Mouse (Mus musculus): ENCODE measurements around the gene Rab3d.

Rab3d gene

GRCm38 (mm10) chr9:21918035-21918592 is at the start of gene Rab3d:
Rab3d (minus strand) TSS chr9:21918192.
- peak; percentile 98 for DNase-seq (ENCODE audit: low read depth)

GRCm38 (mm10) chr9:21963417-21963816 is 45.4 kb upstream of the Rab3d start, which contains the start of gene Epor:
Epor (minus strand) TSS chr9:21963506.
- no peak for DNase-seq (ENCODE audit: low read depth)

- DNase-seq (ENCODE audit: low read depth) = peak; percentile 89
Observed at GRCm38 (mm10) chr9:21962416-21963059, 44.5 kb upstream of the Rab3d start.

- no peak for DNase-seq (ENCODE audit: low read depth)
Observed at GRCm38 (mm10) chr9:21962010-21962409, 44.0 kb upstream of the Rab3d start.

- no peak for DNase-seq (ENCODE audit: low read depth)
Observed at GRCm38 (mm10) chr9:21961366-21961980, 43.5 kb upstream of the Rab3d start.

- no peak for DNase-seq (ENCODE audit: low read depth)
Observed at GRCm38 (mm10) chr9:21960558-21961208, 42.7 kb upstream of the Rab3d start.

- no peak for DNase-seq (ENCODE audit: low read depth)
Observed at GRCm38 (mm10) chr9:21960135-21960534, 42.1 kb upstream of the Rab3d start.

- no peak for DNase-seq (ENCODE audit: low read depth)
Observed at GRCm38 (mm10) chr9:21959244-21959643, 41.3 kb upstream of the Rab3d start.

- no peak for DNase-seq (ENCODE audit: low read depth)
Observed at GRCm38 (mm10) chr9:21958372-21958771, 40.4 kb upstream of the Rab3d start.

- DNase-seq (ENCODE audit: low read depth) = peak; percentile 99
Observed at GRCm38 (mm10) chr9:21955570-21956281, 37.7 kb upstream of the Rab3d start, which contains the start of gene Swsap1. Swsap1 (plus strand) TSS chr9:21955755.

- DNase-seq (ENCODE audit: low read depth) = no peak
Observed at GRCm38 (mm10) chr9:21955225-21955569, 37.2 kb upstream of the Rab3d start.

GRCm38 (mm10) chr9:21954635-21955034 is 36.6 kb upstream of the Rab3d start:
- no peak for DNase-seq (ENCODE audit: low read depth)

GRCm38 (mm10) chr9:21953600-21953999 is 35.6 kb upstream of the Rab3d start:
- no peak for DNase-seq (ENCODE audit: low read depth)

GRCm38 (mm10) chr9:21951977-21952376 is 34.0 kb upstream of the Rab3d start:
- no peak for DNase-seq (ENCODE audit: low read depth)

GRCm38 (mm10) chr9:21950322-21950721 is 32.3 kb upstream of the Rab3d start:
- DNase-seq (ENCODE audit: low read depth) = peak; percentile 70

- DNase-seq (ENCODE audit: low read depth) = no peak
Observed at GRCm38 (mm10) chr9:21948790-21949189, 30.8 kb upstream of the Rab3d start.

GRCm38 (mm10) chr9:21948146-21948545 is 30.2 kb upstream of the Rab3d start:
- DNase-seq (ENCODE audit: low read depth) = no peak

GRCm38 (mm10) chr9:21947540-21948130 is 29.6 kb upstream of the Rab3d start:
- no peak for DNase-seq (ENCODE audit: low read depth)

- DNase-seq (ENCODE audit: low read depth) = no peak
Observed at GRCm38 (mm10) chr9:21944267-21944666, 26.3 kb upstream of the Rab3d start.

GRCm38 (mm10) chr9:21943638-21944037 is 25.6 kb upstream of the Rab3d start:
- DNase-seq (ENCODE audit: low read depth) = no peak

- no peak for DNase-seq (ENCODE audit: low read depth)
Observed at GRCm38 (mm10) chr9:21943046-21943445, 25.1 kb upstream of the Rab3d start.

Data from c-Kit-positive CD71-negative TER-119-negative erythroid progenitor cells, embryonic 14.5 days (primary cell).